Mouse (Mus musculus): ENCODE measurements around the gene Hoxa9. TPM values are rescaled to one million over a fixed set of nuclear protein-coding genes. Genes with fewer than 3 reads are reported as not detected.

Hoxa9 gene
- polyA plus RNA-seq, 1 experiment from 2014 or later: 2.2 TPM

- H3K9ac ChIP-seq (ENCODE audit: low read depth, low read length): no peak overlapping the region
- no peak for DNase-seq (ENCODE audit: low spot score)
- no peaks in the 10 kb centered on the region for H3K9me3 ChIP-seq (ENCODE audit: control insufficient read depth, low read length)
- no peak for ATAC-seq (replicated peaks; ENCODE audit: low FRiP score)
- no peaks in the 10 kb centered on the region for H3K36me3 ChIP-seq (ENCODE audit: control insufficient read depth, insufficient read depth, low read length)
- 3% methylated on average over 4 of the region's 4 CpGs for WGBS
- no peak overlapping the region for H3K4me2 ChIP-seq
- H3K4me1 ChIP-seq (replicated peaks; ENCODE audit: control insufficient read depth, insufficient read depth, low read length): no peaks in the 10 kb centered on the region
- H3K4me3 ChIP-seq (ENCODE audit: low read depth, low read length): no peak overlapping the region
- no peak overlapping the region for H3K27ac ChIP-seq (ENCODE audit: low read depth, low read length)
- H3K27me3 ChIP-seq (replicated peaks; ENCODE audit: control insufficient read depth, insufficient read depth, low read length): peaks cover 98% of the 10 kb centered on the region
Observed at GRCm38 (mm10) chr6:52242801-52243332, 12.0 kb upstream of the Hoxa9 start.

GRCm38 (mm10) chr6:52241001-52241621 lies 10.2 kb upstream of the Hoxa9 start:
- Histone ChIP-seq H3K4me1 (replicated peaks; ENCODE audit: control insufficient read depth, insufficient read depth, low read length) (no peaks in the 10 kb centered on the region), H3K27ac (ENCODE audit: low read depth, low read length) (no peak overlapping the region), H3K9me3 (ENCODE audit: control insufficient read depth, low read length) (no peaks in the 10 kb centered on the region), H3K4me3 (ENCODE audit: low read depth, low read length) (no peak overlapping the region), H3K4me2 (no peak overlapping the region), H3K27me3 (replicated peaks; ENCODE audit: control insufficient read depth, insufficient read depth, low read length) (peaks cover 98% of the 10 kb centered on the region), H3K36me3 (ENCODE audit: control insufficient read depth, insufficient read depth, low read length) (no peaks in the 10 kb centered on the region), H3K9ac (ENCODE audit: low read depth, low read length) (no peak overlapping the region)
- 3% methylated on average over 9 of the region's 9 CpGs for WGBS
- DNase-seq (ENCODE audit: low spot score): no peak
- ATAC-seq (replicated peaks; ENCODE audit: low FRiP score): no peak

GRCm38 (mm10) chr6:52240389-52241000 lies 9.6 kb upstream of the Hoxa9 start, which contains the start of gene Hoxa10:
TSS of gene Hoxa10 (minus strand) at chr6:52240854.
- no peak for ATAC-seq (replicated peaks; ENCODE audit: low FRiP score)
- Histone ChIP-seq H3K4me1 (replicated peaks; ENCODE audit: control insufficient read depth, insufficient read depth, low read length) (no peaks in the 10 kb centered on the region), H3K36me3 (ENCODE audit: control insufficient read depth, insufficient read depth, low read length) (no peaks in the 10 kb centered on the region), H3K9ac (ENCODE audit: low read depth, low read length) (no peak within 1 kb of the TSS), H3K9me3 (ENCODE audit: control insufficient read depth, low read length) (no peaks in the 10 kb centered on the region), H3K27me3 (replicated peaks; ENCODE audit: control insufficient read depth, insufficient read depth, low read length) (peaks cover 98% of the 10 kb centered on the region), H3K4me2 (no peak within 1 kb of the TSS), H3K27ac (ENCODE audit: low read depth, low read length) (no peak within 1 kb of the TSS), H3K4me3 (ENCODE audit: low read depth, low read length) (no peak within 1 kb of the TSS)
- WGBS: 2% methylated on average over 35 of the region's 35 CpGs
- no peak for DNase-seq (ENCODE audit: low spot score)

GRCm38 (mm10) chr6:52239625-52240388 lies 8.9 kb upstream of the Hoxa9 start:
- no peak for DNase-seq (ENCODE audit: low spot score)
- 2% methylated on average over 30 of the region's 30 CpGs for WGBS
- no peaks in the 10 kb centered on the region for H3K4me1 ChIP-seq (replicated peaks; ENCODE audit: control insufficient read depth, insufficient read depth, low read length)
- H3K27ac ChIP-seq (ENCODE audit: low read depth, low read length): no peak overlapping the region
- H3K4me2 ChIP-seq: no peak overlapping the region
- H3K9ac ChIP-seq (ENCODE audit: low read depth, low read length): no peak overlapping the region
- no peak for ATAC-seq (replicated peaks; ENCODE audit: low FRiP score)
- no peaks in the 10 kb centered on the region for H3K9me3 ChIP-seq (ENCODE audit: control insufficient read depth, low read length)
- no peaks in the 10 kb centered on the region for H3K36me3 ChIP-seq (ENCODE audit: control insufficient read depth, insufficient read depth, low read length)
- no peak overlapping the region for H3K4me3 ChIP-seq (ENCODE audit: low read depth, low read length)
- peaks cover 98% of the 10 kb centered on the region for H3K27me3 ChIP-seq (replicated peaks; ENCODE audit: control insufficient read depth, insufficient read depth, low read length)

GRCm38 (mm10) chr6:52238976-52239375 lies 8.1 kb upstream of the Hoxa9 start:
- Histone ChIP-seq H3K4me3 (ENCODE audit: low read depth, low read length) (no peak overlapping the region), H3K27me3 (replicated peaks; ENCODE audit: control insufficient read depth, insufficient read depth, low read length) (peaks cover 98% of the 10 kb centered on the region), H3K4me1 (replicated peaks; ENCODE audit: control insufficient read depth, insufficient read depth, low read length) (no peaks in the 10 kb centered on the region), H3K9me3 (ENCODE audit: control insufficient read depth, low read length) (no peaks in the 10 kb centered on the region), H3K27ac (ENCODE audit: low read depth, low read length) (no peak overlapping the region), H3K9ac (ENCODE audit: low read depth, low read length) (no peak overlapping the region), H3K36me3 (ENCODE audit: control insufficient read depth, insufficient read depth, low read length) (no peaks in the 10 kb centered on the region), H3K4me2 (no peak overlapping the region)
- DNase-seq (ENCODE audit: low spot score): no peak
- no peak for ATAC-seq (replicated peaks; ENCODE audit: low FRiP score)
- 3% methylated on average over 7 of the region's 7 CpGs for WGBS

- ATAC-seq (replicated peaks; ENCODE audit: low FRiP score): no peak
- Histone ChIP-seq H3K4me2 (no peak overlapping the region), H3K36me3 (ENCODE audit: control insufficient read depth, insufficient read depth, low read length) (no peaks in the 10 kb centered on the region), H3K4me1 (replicated peaks; ENCODE audit: control insufficient read depth, insufficient read depth, low read length) (no peaks in the 10 kb centered on the region), H3K4me3 (ENCODE audit: low read depth, low read length) (no peak overlapping the region), H3K9ac (ENCODE audit: low read depth, low read length) (no peak overlapping the region), H3K27ac (ENCODE audit: low read depth, low read length) (no peak overlapping the region), H3K27me3 (replicated peaks; ENCODE audit: control insufficient read depth, insufficient read depth, low read length) (peaks cover 98% of the 10 kb centered on the region), H3K9me3 (ENCODE audit: control insufficient read depth, low read length) (no peaks in the 10 kb centered on the region)
- no peak for DNase-seq (ENCODE audit: low spot score)
- 2% methylated on average over 7 of the region's 7 CpGs for WGBS
Observed at GRCm38 (mm10) chr6:52238155-52238545, 7.3 kb upstream of the Hoxa9 start.

- no peak overlapping the region for H3K27ac ChIP-seq (ENCODE audit: low read depth, low read length)
- H3K4me1 ChIP-seq (replicated peaks; ENCODE audit: control insufficient read depth, insufficient read depth, low read length): no peaks in the 10 kb centered on the region
- H3K27me3 ChIP-seq (replicated peaks; ENCODE audit: control insufficient read depth, insufficient read depth, low read length): peaks cover 98% of the 10 kb centered on the region
- ATAC-seq (replicated peaks; ENCODE audit: low FRiP score) (no peak), DNase-seq (ENCODE audit: low spot score) (no peak)
- WGBS: 10% methylated on average over 10 of the region's 10 CpGs
- H3K4me2 ChIP-seq: no peak overlapping the region
- H3K4me3 ChIP-seq (ENCODE audit: low read depth, low read length): no peak overlapping the region
- no peaks in the 10 kb centered on the region for H3K9me3 ChIP-seq (ENCODE audit: control insufficient read depth, low read length)
- H3K36me3 ChIP-seq (ENCODE audit: control insufficient read depth, insufficient read depth, low read length): no peaks in the 10 kb centered on the region
- no peak overlapping the region for H3K9ac ChIP-seq (ENCODE audit: low read depth, low read length)
Observed at GRCm38 (mm10) chr6:52237346-52238154, 6.7 kb upstream of the Hoxa9 start.

- no peaks in the 10 kb centered on the region for H3K36me3 ChIP-seq (ENCODE audit: control insufficient read depth, insufficient read depth, low read length)
- DNase-seq (ENCODE audit: low spot score) (no peak), ATAC-seq (replicated peaks; ENCODE audit: low FRiP score) (no peak)
- H3K9ac ChIP-seq (ENCODE audit: low read depth, low read length): no peak overlapping the region
- H3K9me3 ChIP-seq (ENCODE audit: control insufficient read depth, low read length): no peaks in the 10 kb centered on the region
- H3K4me2 ChIP-seq: no peak overlapping the region
- H3K27me3 ChIP-seq (replicated peaks; ENCODE audit: control insufficient read depth, insufficient read depth, low read length): peaks cover 98% of the 10 kb centered on the region
- H3K27ac ChIP-seq (ENCODE audit: low read depth, low read length): no peak overlapping the region
- no peak overlapping the region for H3K4me3 ChIP-seq (ENCODE audit: low read depth, low read length)
- no peaks in the 10 kb centered on the region for H3K4me1 ChIP-seq (replicated peaks; ENCODE audit: control insufficient read depth, insufficient read depth, low read length)
- 11% methylated on average over 3 of the region's 3 CpGs for whole genome bisulfite sequencing
Observed at GRCm38 (mm10) chr6:52236806-52237205, 5.9 kb upstream of the Hoxa9 start.

Data from liver, embryonic 11.5 days (tissue).